40 mouse cellular contexts compared by ENCODE assay signal in the genomic region with DNA sequence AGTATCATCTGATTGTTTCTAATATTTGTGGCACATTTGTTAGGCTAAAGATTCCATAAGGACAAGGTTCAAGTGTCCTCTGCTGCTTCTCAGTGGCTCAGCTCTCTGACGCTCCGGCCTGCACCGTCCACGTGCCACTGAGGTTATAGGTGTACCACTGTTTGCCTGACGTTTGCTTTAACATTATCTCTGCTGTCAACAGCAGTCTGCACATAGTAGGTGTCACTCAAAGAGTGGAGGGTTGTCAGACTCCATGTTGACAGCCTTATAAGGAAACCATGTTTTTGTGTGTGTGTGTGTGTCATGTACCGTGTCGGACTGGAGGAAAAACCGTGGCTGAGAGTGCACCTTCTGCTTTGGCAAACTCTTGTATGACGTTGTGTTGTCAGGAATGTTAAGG. TPM values are rescaled to one million over a fixed set of nuclear protein-coding genes. Genes with fewer than 3 reads are reported as not detected.
"Had no signal": no experiment of that assay in that cellular context is flagged by ENCODE, and none has a peak within 500 bp of the region (broad histone marks: within the 10 kb centered on the region; RNA-seq: fewer than 3 reads in every experiment).

No protein-coding gene starts in this region.

- DNase-seq: cerebellum, adult 8-10 months; cerebellum, adult 9-10 months; cerebellum, adult 9-11 months; cerebellum, postnatal 10 days; cerebellum, postnatal 14 days; cerebellum, postnatal 25 days; cerebellum, postnatal 36 days; embryo, embryonic 11 days; gastrocnemius, adult 2 months; gastrocnemius, postnatal 10 days; gastrocnemius, postnatal 14 days; gastrocnemius, postnatal 25 days; gastrocnemius, postnatal 36 days; heart, adult 11 months; heart, adult 18-20 months; heart, adult 2 months had no signal

- H3K4me2 ChIP-seq: embryonic facial prominence, embryonic 12.5 days; embryonic facial prominence, embryonic 13.5 days; embryonic facial prominence, embryonic 15.5 days; forebrain, embryonic 12.5 days; forebrain, embryonic 13.5 days; forebrain, embryonic 15.5 days had no signal

- H3K27ac ChIP-seq: embryonic facial prominence, embryonic 10.5 days; embryonic facial prominence, embryonic 12.5 days; embryonic facial prominence, embryonic 13.5 days; forebrain, embryonic 10.5 days; forebrain, embryonic 12.5 days; forebrain, embryonic 13.5 days; gastrocnemius, adult 2 months; heart, adult 2 months had no signal

- H3K9ac ChIP-seq: embryonic facial prominence, embryonic 12.5 days; embryonic facial prominence, embryonic 13.5 days; embryonic facial prominence, embryonic 15.5 days; forebrain, embryonic 12.5 days; forebrain, embryonic 13.5 days; forebrain, embryonic 15.5 days; forebrain, postnatal 0 days had no signal

- H3K4me3 ChIP-seq: embryonic facial prominence, embryonic 10.5 days; embryonic facial prominence, embryonic 12.5 days; embryonic facial prominence, embryonic 13.5 days; embryonic facial prominence, embryonic 15.5 days; erythroblast, embryonic 14.5 days; forebrain, embryonic 10.5 days; forebrain, embryonic 12.5 days; forebrain, embryonic 13.5 days; forebrain, embryonic 15.5 days; gastrocnemius, adult 2 months; heart, adult 2 months had no signal

- ATAC-seq: forebrain, embryonic 13.5 days; forebrain, embryonic 14.5 days; forebrain, embryonic 15.5 days; forebrain, embryonic 16.5 days; forebrain, postnatal 0 days had no signal

- H3K27me3 ChIP-seq: embryonic facial prominence, embryonic 12.5 days; embryonic facial prominence, embryonic 13.5 days; embryonic facial prominence, embryonic 15.5 days; forebrain, embryonic 12.5 days; forebrain, embryonic 13.5 days; forebrain, embryonic 15.5 days had no signal

- H3K9me3 ChIP-seq: embryonic facial prominence, embryonic 10.5 days; embryonic facial prominence, embryonic 12.5 days; embryonic facial prominence, embryonic 13.5 days; embryonic facial prominence, embryonic 15.5 days; forebrain, embryonic 10.5 days; forebrain, embryonic 12.5 days; forebrain, embryonic 15.5 days had no signal

RNA-seq across cellular contexts. Expression of gene Gm10197, which starts 36.3 kb away (rescaled TPM):
- total RNA-seq: common myeloid progenitor, adult 5-6 weeks; forebrain, postnatal 0 days; gastrocnemius, adult 18-20 months; gastrocnemius, adult 2 months; gastrocnemius, adult 8-10 months; gastrocnemius, postnatal 10 days; gastrocnemius, postnatal 14 days; gastrocnemius, postnatal 25 days; gastrocnemius, postnatal 36 days; gastrocnemius, postnatal 4 days; granulocyte monocyte progenitor cell, adult 5-6 weeks; heart, adult 18-20 months; heart, adult 2 months; heart, adult 8-10 months had no signal
- polyA plus RNA-seq: cortical plate, adult 2 months; embryonic facial prominence, embryonic 11.5 days; embryonic facial prominence, embryonic 12.5 days; embryonic facial prominence, embryonic 13.5 days; embryonic facial prominence, embryonic 14.5 days; embryonic facial prominence, embryonic 15.5 days; erythroblast, embryonic 14.5 days; forebrain, embryonic 10.5 days; forebrain, embryonic 11.5 days; forebrain, embryonic 13.5 days; forebrain, embryonic 15.5 days; forebrain, embryonic 16.5 days; forebrain, postnatal 0 days; frontal cortex, adult 2 months; gonadal fat pad, adult 2 months; heart, adult 2 months had no signal
